Mouse (Mus musculus): ENCODE data around the gene Cnga2.
"Not testable (repeated sequence)": the region's sequence is repeated elsewhere in the genome, so short reads cannot be mapped to it uniquely, and the experiment has no call there.

Gene Cnga2

DNA sequence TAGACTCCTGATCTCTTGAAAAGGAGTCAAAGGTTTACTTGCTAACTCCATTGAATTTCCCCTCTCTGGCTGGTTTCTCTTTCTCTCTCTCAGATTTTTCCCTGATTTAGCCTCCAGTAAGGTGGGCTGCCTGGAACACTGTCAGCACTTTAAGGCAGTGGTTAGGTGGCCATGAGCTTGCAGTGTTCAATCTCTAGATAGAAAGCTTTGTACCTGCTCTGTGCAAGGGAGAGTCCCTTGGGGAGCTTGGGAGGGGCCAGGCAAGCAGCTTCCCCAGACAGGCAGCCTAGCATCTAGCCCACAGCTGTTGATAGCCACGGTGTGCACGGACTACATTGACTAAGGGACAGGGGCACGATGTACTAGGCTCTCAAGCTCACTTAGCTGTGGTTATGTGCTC, at the start of gene Cnga2:
Gene Cnga2 (plus strand): TSS at position 301 of the 400 bp plus-strand sequence.
- CTCF ChIA-PET: no interaction called here

GRCm38 (mm10) chrX:71946631-71947030, 45.0 kb upstream of the Cnga2 start:
- CTCF ChIA-PET: no interaction called here

DNA sequence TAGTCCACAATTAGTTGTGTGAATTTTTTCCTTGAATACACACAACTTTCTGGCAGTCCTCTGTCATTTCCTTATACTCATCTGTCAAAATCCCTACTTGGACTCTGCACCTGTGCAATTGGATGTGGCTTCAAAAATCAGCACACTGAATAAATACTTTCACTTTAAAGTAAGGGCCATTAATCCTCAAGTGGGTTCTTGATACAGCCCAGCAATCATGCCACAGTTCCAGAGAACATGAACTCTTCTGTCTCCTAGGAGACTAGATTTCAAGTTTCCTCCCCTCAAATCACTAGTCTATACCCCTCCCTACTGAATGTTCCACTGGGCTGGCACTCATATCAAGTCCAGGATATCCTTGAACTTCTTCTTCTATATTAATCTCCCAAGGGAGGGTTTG, 33.3 kb upstream of the Cnga2 start:
- CTCF ChIA-PET: no interaction called here

GRCm38 (mm10) chrX:71962073-71963051, 29.3 kb upstream of the Cnga2 start, which contains the start of gene Prrg3:
Gene Prrg3 (plus strand): TSS chrX:71962624.
- CTCF ChIA-PET: no interaction called here

GRCm38 (mm10) chrX:71963275-71963912, 28.3 kb upstream of the Cnga2 start:
- CTCF ChIA-PET: no interaction called here

DNA sequence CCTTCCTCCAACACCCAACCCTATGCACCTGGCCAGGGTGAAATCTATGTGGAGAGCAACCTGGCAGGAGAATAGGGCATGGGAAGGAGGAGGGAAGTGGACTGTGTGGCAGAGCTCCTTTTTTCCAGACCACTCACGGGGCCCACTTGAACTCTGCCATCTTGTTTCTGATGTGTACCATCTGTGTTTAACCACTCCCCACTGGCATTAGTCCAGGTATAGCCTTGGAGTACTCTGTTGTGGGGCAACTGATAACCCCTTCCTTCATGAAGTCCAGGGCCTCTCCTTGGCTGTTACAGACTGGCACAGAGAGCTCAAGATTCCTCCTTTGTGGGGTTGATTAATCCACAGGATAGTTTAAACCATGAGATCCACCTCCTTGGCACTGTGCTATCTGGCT, 23.4 kb upstream of the Cnga2 start:
- CTCF ChIA-PET: no interaction called here

GRCm38 (mm10) chrX:71968816-71969215, 22.8 kb upstream of the Cnga2 start:
- CTCF ChIA-PET: no interaction called here

DNA sequence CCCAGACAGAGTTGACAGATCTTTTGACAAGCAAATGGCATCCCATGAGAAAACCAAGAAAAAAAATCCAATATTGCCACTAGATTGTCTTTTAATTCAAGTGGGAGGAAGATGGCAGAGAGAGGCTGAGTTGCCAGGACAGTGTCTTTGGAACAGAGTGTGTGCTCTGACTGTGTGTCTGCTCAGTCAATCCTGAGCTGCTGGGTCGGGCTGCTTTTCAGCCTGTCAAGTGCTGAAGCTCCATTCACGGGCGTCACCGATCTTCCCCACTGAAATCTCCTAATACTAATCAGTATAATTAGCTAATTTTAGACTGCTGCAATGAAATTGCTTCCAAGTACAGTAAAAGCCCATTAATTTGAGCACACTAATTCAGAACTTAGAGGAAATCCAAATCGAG, 20.3 kb upstream of the Cnga2 start:
- CTCF ChIA-PET: no interaction called here

- CTCF ChIA-PET: no interaction called here
These were observed 19.0 kb upstream of the Cnga2 start, which contains the start of gene Fate1 for GRCm38 (mm10) chrX:71972686-71973085. Gene Fate1 (plus strand): TSS chrX:71972986.

DNA sequence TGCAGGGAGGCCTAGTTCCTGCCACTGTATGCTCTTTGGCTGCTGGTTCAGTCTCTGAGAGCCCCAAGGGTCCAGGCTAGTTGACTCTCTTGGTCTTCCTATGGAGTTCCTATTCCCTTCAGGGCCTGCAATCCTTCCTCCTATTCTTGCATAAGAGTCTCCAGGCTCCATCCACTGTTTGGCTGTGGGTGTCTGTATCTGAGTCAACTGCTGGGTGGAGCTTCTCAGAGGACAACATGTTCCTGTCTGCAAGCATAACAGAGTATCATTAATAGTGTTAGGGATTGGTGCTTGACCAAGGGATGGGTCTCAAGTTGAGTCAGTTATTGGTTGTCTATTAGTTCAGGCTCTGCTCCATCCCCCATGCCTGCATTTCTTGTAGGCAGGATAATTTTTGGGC, 14.0 kb upstream of the Cnga2 start:
- CTCF ChIA-PET: not testable (repeated sequence)

- CTCF ChIA-PET: no interaction called here
These were observed 11.2 kb upstream of the Cnga2 start for GRCm38 (mm10) chrX:71980443-71980842.

DNA sequence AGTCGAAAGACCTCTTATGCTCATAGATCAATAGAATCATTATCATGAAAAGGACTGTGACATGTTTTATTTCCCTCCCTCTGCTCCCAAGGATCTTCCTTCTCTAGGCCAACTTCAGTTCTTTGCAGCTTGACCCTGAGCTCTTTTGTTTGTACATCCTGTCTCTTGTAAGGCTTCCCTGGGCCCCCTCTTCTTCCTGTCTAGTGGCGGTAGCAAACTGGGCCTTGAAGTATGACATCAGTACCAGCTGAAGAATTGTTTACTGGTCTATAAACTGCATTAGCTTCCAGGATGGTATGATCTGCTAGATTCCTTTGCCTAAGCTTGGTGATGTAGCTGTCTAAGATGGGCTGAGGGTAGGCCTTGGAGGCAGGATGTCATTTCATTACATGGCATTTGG, 10.3 kb upstream of the Cnga2 start:
- CTCF ChIA-PET: no interaction called here

DNA sequence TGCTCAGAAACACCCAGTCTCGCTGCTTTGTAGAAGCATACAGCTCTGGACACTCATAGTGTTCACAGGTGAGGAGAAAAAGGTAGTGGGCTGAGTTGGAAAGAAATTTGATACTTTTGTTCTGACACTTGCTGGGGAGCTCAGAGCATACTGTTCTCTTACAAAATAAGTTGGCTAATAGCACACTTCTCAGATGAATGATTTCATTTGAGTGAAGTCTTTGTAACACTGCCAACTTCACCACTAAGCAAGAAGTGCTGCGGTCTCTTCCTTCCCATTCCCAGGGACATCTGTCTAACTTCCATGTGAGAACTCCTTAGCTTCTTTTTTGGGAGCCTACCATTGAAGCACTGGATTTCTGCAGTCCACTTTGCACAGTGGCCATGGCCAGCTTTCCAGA, 8.4 kb upstream of the Cnga2 start:
- CTCF ChIA-PET: no interaction called here

GRCm38 (mm10) chrX:71983775-71984174, 7.9 kb upstream of the Cnga2 start:
- CTCF ChIA-PET: no interaction called here

DNA sequence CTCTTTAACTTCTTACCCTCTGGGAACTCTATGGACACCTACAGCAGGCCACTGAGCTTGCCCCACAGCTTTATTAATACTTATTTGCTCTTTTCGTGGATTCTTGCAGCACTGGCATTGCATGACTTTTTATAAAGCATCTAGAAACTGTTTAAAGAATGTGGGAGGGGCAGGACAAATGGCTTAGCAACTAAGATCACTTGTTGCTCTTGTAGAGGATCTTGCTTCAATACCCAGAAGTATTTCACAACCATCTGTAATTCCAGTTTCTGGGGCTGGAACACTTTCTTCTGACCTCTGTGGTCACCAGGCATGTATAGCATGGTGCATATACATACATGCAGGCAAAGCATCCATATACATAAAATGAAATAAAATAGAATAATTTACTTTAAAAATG, 4.3 kb downstream of the Cnga2 start:
- CTCF ChIA-PET: no interaction called here

DNA sequence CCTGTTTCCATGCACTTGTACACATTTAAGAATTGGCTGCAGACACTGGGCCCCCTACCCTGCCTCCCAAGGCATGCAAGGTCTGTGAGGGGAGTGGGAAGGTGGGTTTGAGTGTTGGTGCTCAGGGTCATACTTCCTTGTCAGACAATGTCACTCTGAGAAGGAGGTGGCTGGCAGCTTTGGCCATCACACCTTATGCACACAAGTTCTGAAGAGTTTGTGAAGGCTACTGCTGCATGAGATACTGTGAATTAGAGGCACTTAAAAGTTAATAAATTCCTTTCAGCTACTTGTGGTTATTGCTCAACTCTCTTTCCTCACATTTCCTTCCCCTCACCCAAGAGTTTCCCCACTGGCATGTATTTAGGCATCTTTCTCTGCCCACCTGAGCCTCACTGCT, 18.3 kb downstream of the Cnga2 start:
- CTCF ChIA-PET: no interaction called here

GRCm38 (mm10) chrX:72012236-72012635, 20.6 kb downstream of the Cnga2 start:
- CTCF ChIA-PET: no interaction called here

DNA sequence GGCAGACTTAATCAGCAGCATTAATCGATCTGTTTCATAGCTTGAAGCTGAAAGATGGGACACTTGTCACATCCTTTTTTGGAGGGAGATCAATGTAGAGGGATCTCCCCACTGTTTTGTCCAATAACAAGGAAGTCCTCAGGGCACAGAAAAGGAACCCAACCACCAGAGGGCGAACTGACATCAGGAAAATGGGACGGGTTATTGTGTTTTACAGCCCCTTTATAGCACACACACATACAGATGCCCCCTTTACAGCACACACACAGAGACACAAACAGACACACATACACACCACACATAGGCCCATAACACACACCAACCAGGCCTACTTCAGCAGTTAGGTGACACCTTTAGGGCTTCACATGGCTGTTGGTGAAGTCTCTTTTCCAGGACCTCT, 21.2 kb downstream of the Cnga2 start:
- CTCF ChIA-PET: no interaction called here

- CTCF ChIA-PET: no interaction called here
These were observed 30.6 kb downstream of the Cnga2 start for GRCm38 (mm10) chrX:72022241-72022640.

DNA sequence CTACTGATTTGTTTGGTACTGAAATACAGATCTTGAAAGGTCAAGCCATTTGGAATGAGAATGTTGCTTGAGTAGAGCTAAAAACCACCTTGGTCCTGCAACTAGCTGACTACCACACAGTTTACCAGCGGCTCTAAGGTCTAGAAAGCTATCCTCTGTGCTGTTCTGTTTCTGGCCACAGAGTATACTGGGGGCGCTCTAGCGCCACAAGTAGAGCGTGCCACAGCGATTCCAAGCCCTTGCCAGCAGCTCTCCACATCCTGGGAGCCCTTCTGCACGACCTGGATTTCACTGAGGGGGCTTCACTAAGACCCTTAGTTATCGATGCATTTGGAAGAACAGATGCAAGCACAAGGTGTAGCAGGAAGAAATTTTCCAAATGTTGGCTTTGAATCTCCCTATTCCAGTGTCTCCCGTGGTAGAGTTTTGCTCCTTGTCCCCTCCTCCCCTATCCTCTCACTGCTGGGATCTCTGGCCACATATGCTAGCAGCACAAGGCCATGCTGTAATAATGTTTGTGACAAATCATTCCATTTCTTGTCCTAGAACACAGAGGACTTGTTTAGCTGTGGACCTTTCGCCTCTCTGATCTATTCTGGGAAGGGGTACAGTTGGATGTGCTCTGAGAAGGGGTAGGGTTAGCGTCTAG, 31.2 kb downstream of the Cnga2 start:
- CTCF ChIA-PET: no interaction called here

GRCm38 (mm10) chrX:72023542-72023941, 31.9 kb downstream of the Cnga2 start:
- CTCF ChIA-PET: no interaction called here

- CTCF ChIA-PET: no interaction called here
These were observed 52.4 kb downstream of the Cnga2 start for GRCm38 (mm10) chrX:72044056-72044455.

DNA sequence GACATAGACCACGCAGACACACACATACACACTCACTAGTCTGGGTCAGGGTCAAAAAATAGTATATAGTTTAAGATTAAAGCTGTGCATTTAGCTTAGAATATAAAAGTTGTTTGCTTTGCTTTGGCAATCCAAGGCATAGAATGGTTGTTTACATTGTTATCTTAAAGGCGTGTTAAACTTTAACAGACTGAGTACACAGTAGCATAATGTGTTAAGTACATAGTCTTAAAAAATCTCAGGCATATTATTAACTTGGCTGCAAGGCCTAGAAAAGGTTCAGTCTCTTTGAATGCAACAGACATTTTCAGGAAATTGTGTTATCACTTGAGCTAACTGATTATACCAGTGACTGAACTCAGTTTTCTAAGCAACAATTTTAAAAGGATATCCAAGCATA, 56.3 kb downstream of the Cnga2 start:
- CTCF ChIA-PET: no interaction called here
